Mouse (Mus musculus): Measurements from ENCODE around the gene Bbox1.

- TF ChIP-seq EP300 (IDR thresholded peaks at IDR 0.05; ENCODE audit: low read depth) = no peak
- TF ChIP-seq CTCF (IDR thresholded peaks at IDR 0.05; ENCODE audit: low read depth) = no peak
These were observed 100.1 kb downstream of the Bbox1 start for GRCm38 (mm10) chr2:110214278-110214677.
